Mouse (Mus musculus): Measurements from ENCODE around the gene BC025446. TPM values are rescaled to one million over a fixed set of nuclear protein-coding genes. Genes with fewer than 3 reads are reported as not detected.

The BC025446 gene
- polyA plus RNA-seq, 1 experiment, result 2.4 TPM

DNA sequence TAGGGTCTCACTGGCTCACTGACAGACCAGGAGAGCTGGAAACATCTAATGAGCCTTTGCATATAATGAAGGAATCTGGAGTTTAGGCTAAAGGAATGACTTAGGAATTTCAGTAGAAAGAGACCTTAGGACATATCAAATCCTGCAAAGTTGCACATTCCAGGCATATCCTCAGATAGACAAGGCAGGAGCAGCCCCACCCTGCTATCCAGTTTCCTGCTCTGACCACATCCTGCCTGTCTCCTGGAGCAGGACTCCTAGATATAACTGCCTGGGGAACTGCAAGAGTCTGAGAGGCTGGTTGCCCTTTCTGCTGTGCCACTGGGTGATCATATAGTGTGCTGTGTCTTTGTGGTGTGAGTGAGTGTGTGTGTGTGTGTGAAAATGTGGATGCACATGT, 54.0 kb downstream of the BC025446 start:
- Histone ChIP-seq H3K4me2 (ENCODE audit: low read depth) (peak overlapping the region; percentile 57), H3K27me3 (ENCODE audit: control insufficient read depth, insufficient read depth, insufficient read length) (no peaks in the 10 kb centered on the region), H3K4me3 (no peak overlapping the region), H3ac (ENCODE audit: control insufficient read depth, insufficient read length) (no peak overlapping the region), H3K79me2 (ENCODE audit: control insufficient read depth, insufficient read depth) (no peaks in the 10 kb centered on the region), H3K36me3 (ENCODE audit: control insufficient read depth, insufficient read depth) (no peaks in the 10 kb centered on the region)
- TF ChIP-seq MYOG (IDR thresholded peaks at IDR 0.05; ENCODE audit: control insufficient read depth in 1 of 3, insufficient read depth in 1 of 3, insufficient read length in 2 of 3, low read depth in 2 of 3) (no peak), TCF3 (IDR thresholded peaks at IDR 0.05; ENCODE audit: insufficient read length, low read depth) (no peak), TCF12 (IDR thresholded peaks at IDR 0.05; ENCODE audit: insufficient read depth, poor library complexity, severe bottlenecking) (no peak), SRF (IDR thresholded peaks at IDR 0.05; ENCODE audit: control insufficient read depth, insufficient read length, low read depth) (no peak), E2F4 (IDR thresholded peaks at IDR 0.05; ENCODE audit: insufficient read depth) (no peak), CEBPB (IDR thresholded peaks at IDR 0.05; ENCODE audit: insufficient read depth, poor library complexity, severe bottlenecking) (no peak)

GRCm38 (mm10) chr15:75270691-75271362, 54.7 kb downstream of the BC025446 start:
- H3K4me2 ChIP-seq (ENCODE audit: low read depth), result peak overlapping the region; percentile 57
- no peaks in the 10 kb centered on the region for H3K36me3 ChIP-seq (ENCODE audit: control insufficient read depth, insufficient read depth)
- H3ac ChIP-seq (ENCODE audit: control insufficient read depth, insufficient read length), result no peak overlapping the region
- H3K4me3 ChIP-seq, result no peak overlapping the region
- TF ChIP-seq CEBPB (IDR thresholded peaks at IDR 0.05; ENCODE audit: insufficient read depth, poor library complexity, severe bottlenecking) (no peak), USF1 (IDR thresholded peaks at IDR 0.05; ENCODE audit: low read depth) (no peak), E2F4 (IDR thresholded peaks at IDR 0.05; ENCODE audit: insufficient read depth) (no peak), MYOD1 (IDR thresholded peaks at IDR 0.05; ENCODE audit: control insufficient read depth in 1 of 3, insufficient read length in 2 of 3, low read depth in 2 of 3) (no peak), TCF12 (IDR thresholded peaks at IDR 0.05; ENCODE audit: insufficient read depth, poor library complexity, severe bottlenecking) (no peak)
- H3K79me2 ChIP-seq (ENCODE audit: control insufficient read depth, insufficient read depth), result no peaks in the 10 kb centered on the region
- no peaks in the 10 kb centered on the region for H3K27me3 ChIP-seq (ENCODE audit: control insufficient read depth, insufficient read depth, insufficient read length)

DNA sequence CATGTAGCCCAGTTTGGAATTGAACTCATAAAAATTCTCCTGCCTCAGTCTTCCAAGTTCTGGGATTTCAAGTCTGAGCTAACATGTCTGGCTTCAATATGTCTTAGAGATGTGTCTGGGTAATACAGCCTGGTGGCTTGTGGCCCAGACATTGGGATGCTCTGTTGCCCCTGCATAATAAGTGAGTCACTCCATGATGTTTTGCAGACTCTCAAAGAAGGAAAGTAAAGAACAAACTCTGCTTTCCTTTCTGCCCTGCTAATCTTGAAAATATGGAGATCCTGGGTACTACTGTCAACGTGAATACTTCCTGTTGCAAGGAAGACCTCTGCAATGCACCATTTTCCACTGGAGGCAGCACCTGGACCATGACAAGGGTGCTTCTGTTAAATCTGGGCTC, 55.2 kb downstream of the BC025446 start:
- TF ChIP-seq E2F4 (IDR thresholded peaks at IDR 0.05; ENCODE audit: insufficient read depth), result no peak
- TF ChIP-seq MAX (IDR thresholded peaks at IDR 0.05; ENCODE audit: low read depth), result no peak
- no peak for TF ChIP-seq USF1 (IDR thresholded peaks at IDR 0.05; ENCODE audit: low read depth)
- TF ChIP-seq MYOD1 (IDR thresholded peaks at IDR 0.05; ENCODE audit: control insufficient read depth in 1 of 3, insufficient read length in 2 of 3, low read depth in 2 of 3), result no peak
- no peak for TF ChIP-seq TCF12 (IDR thresholded peaks at IDR 0.05; ENCODE audit: insufficient read depth, poor library complexity, severe bottlenecking)
- TF ChIP-seq CEBPB (IDR thresholded peaks at IDR 0.05; ENCODE audit: insufficient read depth, poor library complexity, severe bottlenecking), result no peak
- TF ChIP-seq MYOG (IDR thresholded peaks at IDR 0.05; ENCODE audit: control insufficient read depth in 1 of 3, insufficient read depth in 1 of 3, insufficient read length in 2 of 3, low read depth in 2 of 3), result no peak
- TF ChIP-seq POLR2A (IDR thresholded peaks at IDR 0.05; ENCODE audit: insufficient read length, low read depth), result no peak
- no peak for TF ChIP-seq TCF3 (IDR thresholded peaks at IDR 0.05; ENCODE audit: insufficient read length, low read depth)
- no peak for TF ChIP-seq POLR2AphosphoS2 (IDR thresholded peaks at IDR 0.05; ENCODE audit: insufficient read length, low read depth)
- no peak for TF ChIP-seq REST (IDR thresholded peaks at IDR 0.05; ENCODE audit: insufficient read depth, insufficient read length)
- no peak for TF ChIP-seq SRF (IDR thresholded peaks at IDR 0.05; ENCODE audit: control insufficient read depth, insufficient read length, low read depth)
- Histone ChIP-seq H3K4me2 (ENCODE audit: low read depth) (peak overlapping the region; percentile 1), H3ac (ENCODE audit: control insufficient read depth, insufficient read length) (no peak overlapping the region), H3K4me3 (no peak overlapping the region), H3K36me3 (ENCODE audit: control insufficient read depth, insufficient read depth) (no peaks in the 10 kb centered on the region), H3K79me2 (ENCODE audit: control insufficient read depth, insufficient read depth) (no peaks in the 10 kb centered on the region), H3K27me3 (ENCODE audit: control insufficient read depth, insufficient read depth, insufficient read length) (no peaks in the 10 kb centered on the region)

- Histone ChIP-seq H3K36me3 (ENCODE audit: control insufficient read depth, insufficient read depth) (no peaks in the 10 kb centered on the region), H3ac (ENCODE audit: control insufficient read depth, insufficient read length) (no peak overlapping the region), H3K27me3 (ENCODE audit: control insufficient read depth, insufficient read depth, insufficient read length) (no peaks in the 10 kb centered on the region), H3K79me2 (ENCODE audit: control insufficient read depth, insufficient read depth) (no peaks in the 10 kb centered on the region), H3K4me3 (no peak overlapping the region), H3K4me2 (ENCODE audit: low read depth) (no peak overlapping the region)
- no peak for TF ChIP-seq REST (IDR thresholded peaks at IDR 0.05; ENCODE audit: insufficient read depth, insufficient read length)
- no peak for TF ChIP-seq CEBPB (IDR thresholded peaks at IDR 0.05; ENCODE audit: insufficient read depth, poor library complexity, severe bottlenecking)
- TF ChIP-seq TCF3 (IDR thresholded peaks at IDR 0.05; ENCODE audit: insufficient read length, low read depth), result no peak
- TF ChIP-seq USF1 (IDR thresholded peaks at IDR 0.05; ENCODE audit: low read depth), result no peak
- TF ChIP-seq TCF12 (IDR thresholded peaks at IDR 0.05; ENCODE audit: insufficient read depth, poor library complexity, severe bottlenecking), result no peak
- no peak for TF ChIP-seq POLR2AphosphoS2 (IDR thresholded peaks at IDR 0.05; ENCODE audit: insufficient read length, low read depth)
- no peak for TF ChIP-seq POLR2A (IDR thresholded peaks at IDR 0.05; ENCODE audit: insufficient read length, low read depth)
- no peak for TF ChIP-seq SRF (IDR thresholded peaks at IDR 0.05; ENCODE audit: control insufficient read depth, insufficient read length, low read depth)
- no peak for TF ChIP-seq MYOG (IDR thresholded peaks at IDR 0.05; ENCODE audit: control insufficient read depth in 1 of 3, insufficient read depth in 1 of 3, insufficient read length in 2 of 3, low read depth in 2 of 3)
- no peak for TF ChIP-seq E2F4 (IDR thresholded peaks at IDR 0.05; ENCODE audit: insufficient read depth)
- no peak for TF ChIP-seq MAX (IDR thresholded peaks at IDR 0.05; ENCODE audit: low read depth)
- no peak for TF ChIP-seq MYOD1 (IDR thresholded peaks at IDR 0.05; ENCODE audit: control insufficient read depth in 1 of 3, insufficient read length in 2 of 3, low read depth in 2 of 3)
Observed at GRCm38 (mm10) chr15:75271891-75272290, 55.7 kb downstream of the BC025446 start.

Other genes with a start within 250 kb of the BC025446 start
- 0.20 TPM for gene Ly6i, start 232.9 kb upstream of the BC025446 start, polyA plus RNA-seq (2012; fragmentation: generic; extraction: Trizol)
- gene Ly6a, start 218.3 kb upstream of the BC025446 start, polyA plus RNA-seq (2012; fragmentation: generic; extraction: Trizol), result 219 TPM
- gene Ly6c1, start 167.5 kb upstream of the BC025446 start, polyA plus RNA-seq (2012; fragmentation: generic; extraction: Trizol), result 77.8 TPM
- gene Ly6c2, start 104.4 kb upstream of the BC025446 start, polyA plus RNA-seq (2012; fragmentation: generic; extraction: Trizol), result 32.8 TPM
- gene Ly6g, start 61.1 kb upstream of the BC025446 start, polyA plus RNA-seq (2012; fragmentation: generic; extraction: Trizol), result not detected
- 0.64 TPM for gene Ly6f, start 52.0 kb downstream of the BC025446 start, polyA plus RNA-seq (2012; fragmentation: generic; extraction: Trizol)

Data from myocyte (in vitro differentiated cells).